Mouse (Mus musculus): ENCODE data around the gene Kyat1.

DNA sequence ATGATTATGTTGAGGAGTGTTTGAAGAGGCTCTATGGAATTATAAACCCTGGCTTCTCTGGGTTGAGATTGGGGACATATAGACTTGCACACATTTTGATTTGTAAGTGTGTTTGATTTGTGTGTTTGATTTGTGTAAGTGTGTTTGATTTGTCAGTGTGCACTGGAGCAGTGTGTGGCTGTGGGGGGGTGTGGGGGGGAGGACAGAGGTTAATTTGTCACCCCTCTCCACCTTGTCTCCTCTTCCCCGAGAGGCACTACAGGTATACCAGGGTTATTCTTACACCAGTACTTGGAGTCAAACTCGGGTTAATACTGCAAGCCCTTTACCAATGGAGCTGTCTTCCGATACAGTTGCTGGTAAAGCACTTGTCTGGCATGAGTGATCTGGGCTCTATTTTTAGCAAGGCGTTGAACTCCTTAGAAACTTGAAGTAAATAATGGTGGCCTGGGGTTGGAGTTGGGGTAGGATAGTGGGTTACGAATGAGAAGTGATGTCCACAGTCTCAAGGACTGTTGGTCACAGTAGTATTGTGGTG, 5.2 kb downstream of the Kyat1 start:
- TF ChIP-seq CTCF (IDR thresholded peaks at IDR 0.05; ENCODE audit: extremely low read depth, insufficient read depth, insufficient read length, insufficient replicate concordance) (no peak), POLR2A (IDR thresholded peaks at IDR 0.05; ENCODE audit: low read depth, low read length) (no peak)
